Mouse (Mus musculus) megakaryocyte, embryonic 14.5 days (primary cell): ENCODE data around the gene Paqr5. TPM values are rescaled to one million over a fixed set of nuclear protein-coding genes. Genes with fewer than 3 reads are reported as not detected.

ENCODE experiments used
- H3K27me3 ChIP-seq: replicated peaks from 2 replicates; pipeline ENCODE3; 2012; ENCODE audit warnings: inconsistent platforms
- H3K36me3 ChIP-seq: replicated peaks from 2 replicates; pipeline ENCODE3; 2012; ENCODE audit warnings: low read length, inconsistent platforms, mixed read lengths
- H3K4me1 ChIP-seq: 2 replicates; pipeline ENCODE4 v1.6.1; 2012; ENCODE audit warnings: inconsistent platforms
- H3K4me3 ChIP-seq: replicated peaks from 2 replicates; pipeline ENCODE3; 2012; ENCODE audit warnings: moderate library complexity, mild to moderate bottlenecking, inconsistent platforms
- H3K9me3 ChIP-seq: 2 replicates; pipeline ENCODE4 v1.6.1; 2012; ENCODE audit warnings: inconsistent platforms
- FLI1 ChIP-seq: IDR thresholded peaks from 2 replicates; pipeline ENCODE4 v1.6.1; 2012; ENCODE audit warnings: low read length, inconsistent platforms, mixed read lengths
- GATA1 ChIP-seq: IDR thresholded peaks from 3 replicates; pipeline ENCODE4 v1.6.1; 2012; ENCODE audit warnings: mixed read lengths, low read length, inconsistent platforms, borderline replicate concordance
- polyA plus RNA-seq: library from polyadenylated mRNA; stranded (reverse); fragments of >175 nt; gene quantifications from 2 replicates; pipeline ENCODE4 v1.2.3, GENCODE M21; 2012; ENCODE audit warnings: low replicate concordance; ENCODE audit not compliant: insufficient read depth

The Paqr5 gene
- polyA plus RNA-seq, 1 experiment = 0.06 TPM

GRCm38 (mm10) chr9:61904201-61904600, 122.5 kb downstream of the Paqr5 start:
- Histone ChIP-seq H3K4me1 (peaks cover 35% of the 10 kb centered on the region), H3K36me3 (peaks cover 2% of the 10 kb centered on the region), H3K27me3 (peaks cover 49% of the 10 kb centered on the region), H3K4me3 (no peak overlapping the region), H3K9me3 (no peaks in the 10 kb centered on the region)
- no peak for TF ChIP-seq GATA1
- TF ChIP-seq FLI1 = no peak

Other genes starting within 250 kb of the Paqr5 start
- 7,646 and 25,287 TPM in 2 replicates for gene Rplp1, start 112.3 kb downstream of the Paqr5 start, polyA plus RNA-seq
- 6.4 TPM in 1 of 2 replicates, not detected in the other for gene Kif23, start 80.1 kb downstream of the Paqr5 start, polyA plus RNA-seq
- gene Glce, start 95.8 kb upstream of the Paqr5 start, polyA plus RNA-seq = 0.82 TPM in 1 of 2 replicates, not detected in the other